Mouse (Mus musculus): Measurements from ENCODE around the gene Sox5. TPM values are rescaled to one million over a fixed set of nuclear protein-coding genes. Genes with fewer than 3 reads are reported as not detected.
A peak's percentile ranks its signal among the peaks of the same experiment; 100 is the strongest.

Sox5 gene
- polyA plus RNA-seq, 1 experiment from 2014 or later = 17.2 TPM

DNA sequence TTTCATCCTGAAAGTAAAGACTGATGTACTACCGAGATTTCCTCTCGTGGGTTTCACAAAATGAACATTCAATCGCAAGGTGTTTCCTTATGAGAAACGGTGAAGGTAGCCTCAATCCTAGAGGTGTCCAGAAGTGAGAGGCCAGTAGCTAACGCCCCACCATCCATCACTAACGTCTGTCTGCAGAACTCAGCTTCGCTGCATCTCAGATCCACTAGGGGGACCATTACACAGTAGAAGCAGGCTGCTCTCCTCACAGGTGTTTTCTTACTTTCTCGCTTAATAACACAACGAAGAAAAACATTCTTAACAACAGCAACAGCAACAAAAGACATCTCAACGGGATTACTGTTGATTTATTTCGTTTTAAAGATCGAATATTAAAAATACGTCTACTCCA is 442.8 kb downstream of the Sox5 start:
- 68% methylated on average over 13 of the region's 13 CpGs for WGBS
- DNase-seq (ENCODE audit: low spot score) = no peak

DNA sequence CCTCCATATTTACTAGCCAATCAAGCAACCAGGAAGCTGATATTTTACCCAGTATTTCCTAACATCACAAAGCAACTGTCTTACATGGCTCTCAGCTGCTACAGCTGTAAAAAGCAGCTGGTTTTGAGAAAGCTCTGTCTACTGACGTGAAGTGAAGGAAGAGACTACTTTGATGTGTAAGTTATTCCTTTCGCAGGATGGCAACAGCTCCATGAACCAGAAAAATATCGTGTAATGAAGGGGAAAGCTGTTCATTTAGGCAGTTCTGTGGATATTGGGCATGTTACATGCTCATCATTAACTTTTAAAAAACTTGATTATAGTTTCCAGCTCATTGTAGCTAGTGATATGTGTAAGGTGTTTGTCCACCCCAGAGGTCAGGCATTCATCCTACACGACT is 443.6 kb downstream of the Sox5 start:
- Histone ChIP-seq H3K9me3 (ENCODE audit: control insufficient read depth, low read length) (peaks cover 5% of the 10 kb centered on the region; the same call in 1 of the 2 replicates), H3K27ac (ENCODE audit: low read depth) (no peak overlapping the region), H3K9ac (ENCODE audit: low read length) (no peak overlapping the region), H3K4me2 (ENCODE audit: low read length) (no peak overlapping the region), H3K27me3 (replicated peaks; ENCODE audit: control insufficient read depth, insufficient read depth, low read length) (no peaks in the 10 kb centered on the region), H3K36me3 (ENCODE audit: control insufficient read depth, insufficient read depth, low read length) (no peaks in the 10 kb centered on the region), H3K4me1 (replicated peaks; ENCODE audit: control insufficient read depth, insufficient read depth, low read length) (no peaks in the 10 kb centered on the region), H3K4me3 (ENCODE audit: low read depth, low read length) (no peak overlapping the region)
- no peak for DNase-seq (ENCODE audit: low spot score)
- 82% methylated on average over 4 of the region's 4 CpGs for WGBS
- ATAC-seq (replicated peaks; ENCODE audit: low FRiP score, low TSS enrichment, low read depth) = no peak

More for the DNA sequence above, 442.8 kb downstream of the Sox5 start:
- Histone ChIP-seq H3K9me3 (ENCODE audit: control insufficient read depth, low read length) (peaks cover 5% of the 10 kb centered on the region; the same call in 1 of the 2 replicates), H3K9ac (ENCODE audit: low read length) (no peak overlapping the region), H3K36me3 (ENCODE audit: control insufficient read depth, insufficient read depth, low read length) (no peaks in the 10 kb centered on the region), H3K27ac (ENCODE audit: low read depth) (no peak overlapping the region), H3K4me3 (ENCODE audit: low read depth, low read length) (no peak overlapping the region), H3K4me1 (replicated peaks; ENCODE audit: control insufficient read depth, insufficient read depth, low read length) (no peaks in the 10 kb centered on the region), H3K27me3 (replicated peaks; ENCODE audit: control insufficient read depth, insufficient read depth, low read length) (no peaks in the 10 kb centered on the region), H3K4me2 (ENCODE audit: low read length) (no peak overlapping the region)
- no peak for ATAC-seq (replicated peaks; ENCODE audit: low FRiP score, low TSS enrichment, low read depth)

DNA sequence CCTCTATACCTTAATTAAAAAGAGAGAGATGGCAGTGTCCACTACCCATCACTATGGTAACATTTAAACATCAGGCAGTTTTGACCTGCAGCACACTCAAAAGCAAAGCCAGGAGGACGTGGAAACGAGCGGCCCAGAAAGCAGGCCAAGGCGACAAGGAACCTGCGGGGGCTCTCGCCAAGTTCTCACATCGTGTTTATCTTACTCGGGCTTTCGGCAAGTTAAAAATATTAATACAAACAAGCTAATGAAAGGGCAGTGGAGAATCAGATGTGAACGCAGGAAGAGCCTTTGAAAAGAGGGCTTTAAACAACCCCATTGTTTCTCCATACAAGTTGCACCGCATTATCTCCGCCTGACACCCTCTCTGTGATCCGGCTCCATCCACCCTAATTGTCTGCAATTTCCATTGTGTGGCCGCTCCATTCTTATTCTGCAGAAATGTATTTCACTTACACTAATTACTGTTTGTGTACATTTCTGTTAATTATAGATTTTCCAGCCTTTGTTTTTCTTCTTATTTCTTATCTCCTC is 444.3 kb downstream of the Sox5 start:
- no peaks in the 10 kb centered on the region for H3K36me3 ChIP-seq (ENCODE audit: control insufficient read depth, insufficient read depth, low read length)
- no peaks in the 10 kb centered on the region for H3K27me3 ChIP-seq (replicated peaks; ENCODE audit: control insufficient read depth, insufficient read depth, low read length)
- peaks cover 5% of the 10 kb centered on the region; the same call in 1 of the 2 replicates for H3K9me3 ChIP-seq (ENCODE audit: control insufficient read depth, low read length)
- WGBS = 50% methylated on average over 14 of the region's 14 CpGs
- H3K27ac ChIP-seq (ENCODE audit: low read depth) = no peak overlapping the region
- DNase-seq (ENCODE audit: low spot score) = no peak
- H3K4me2 ChIP-seq (ENCODE audit: low read length) = no peak overlapping the region
- no peak overlapping the region for H3K9ac ChIP-seq (ENCODE audit: low read length)
- no peak overlapping the region for H3K4me3 ChIP-seq (ENCODE audit: low read depth, low read length)
- no peaks in the 10 kb centered on the region for H3K4me1 ChIP-seq (replicated peaks; ENCODE audit: control insufficient read depth, insufficient read depth, low read length)
- no peak for ATAC-seq (replicated peaks; ENCODE audit: low FRiP score, low TSS enrichment, low read depth)

DNA sequence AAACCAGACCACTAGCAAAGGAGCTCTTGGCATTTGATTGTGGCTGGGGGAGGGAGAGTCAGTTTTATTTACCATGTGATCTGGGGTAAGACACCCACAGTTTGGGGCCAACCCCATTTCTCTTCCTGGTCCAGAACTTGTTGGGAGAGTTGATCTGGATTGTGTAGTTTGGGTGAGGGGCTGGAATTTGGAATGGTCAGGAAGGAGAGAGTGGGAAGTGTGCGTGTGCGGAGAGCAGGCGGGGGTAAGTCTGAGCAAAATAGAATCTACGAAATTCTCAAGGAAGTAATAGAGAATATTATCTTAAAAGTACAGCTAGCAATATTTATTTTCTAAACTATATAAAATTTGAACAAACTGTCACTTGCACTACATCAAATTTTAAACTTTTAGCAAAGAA is 445.0 kb downstream of the Sox5 start:
- Histone ChIP-seq H3K4me1 (replicated peaks; ENCODE audit: control insufficient read depth, insufficient read depth, low read length) (no peaks in the 10 kb centered on the region), H3K27ac (ENCODE audit: low read depth) (no peak overlapping the region), H3K9me3 (ENCODE audit: control insufficient read depth, low read length) (peaks cover 5% of the 10 kb centered on the region; the same call in 1 of the 2 replicates), H3K4me2 (ENCODE audit: low read length) (no peak overlapping the region), H3K27me3 (replicated peaks; ENCODE audit: control insufficient read depth, insufficient read depth, low read length) (no peaks in the 10 kb centered on the region), H3K4me3 (ENCODE audit: low read depth, low read length) (no peak overlapping the region), H3K9ac (ENCODE audit: low read length) (no peak overlapping the region), H3K36me3 (ENCODE audit: control insufficient read depth, insufficient read depth, low read length) (no peaks in the 10 kb centered on the region)
- ATAC-seq (replicated peaks; ENCODE audit: low FRiP score, low TSS enrichment, low read depth) = no peak
- DNase-seq (ENCODE audit: low spot score) = no peak
- 95% methylated on average over 4 of the region's 4 CpGs for WGBS

DNA sequence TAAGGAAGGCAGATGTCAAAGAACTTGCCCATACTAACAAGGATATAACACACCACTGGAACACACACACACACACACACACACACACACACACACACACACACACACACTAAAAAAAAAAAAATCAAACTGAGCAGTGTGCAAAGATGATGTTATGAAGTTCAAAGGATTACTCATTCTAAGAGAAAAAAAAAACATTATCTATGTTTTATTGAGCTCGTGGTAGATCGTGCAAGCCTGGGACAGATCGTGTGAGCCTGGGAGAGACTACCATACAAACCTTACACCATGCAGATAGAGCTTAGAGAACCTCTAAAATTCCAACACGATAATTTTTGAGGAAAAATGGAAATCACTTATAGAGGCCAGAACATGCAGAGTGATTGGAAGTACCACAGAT is 448.6 kb downstream of the Sox5 start:
- no peak overlapping the region for H3K9ac ChIP-seq (ENCODE audit: low read length)
- no peaks in the 10 kb centered on the region for H3K9me3 ChIP-seq (ENCODE audit: control insufficient read depth, low read length)
- H3K4me3 ChIP-seq (ENCODE audit: low read depth, low read length) = no peak overlapping the region
- 85% methylated on average over 4 of the region's 4 CpGs for WGBS
- ATAC-seq (replicated peaks; ENCODE audit: low FRiP score, low TSS enrichment, low read depth) (no peak), DNase-seq (ENCODE audit: low spot score) (no peak)
- H3K36me3 ChIP-seq (ENCODE audit: control insufficient read depth, insufficient read depth, low read length) = no peaks in the 10 kb centered on the region
- no peak overlapping the region for H3K4me2 ChIP-seq (ENCODE audit: low read length)
- no peaks in the 10 kb centered on the region for H3K4me1 ChIP-seq (replicated peaks; ENCODE audit: control insufficient read depth, insufficient read depth, low read length)
- H3K27ac ChIP-seq (ENCODE audit: low read depth) = no peak overlapping the region
- no peaks in the 10 kb centered on the region for H3K27me3 ChIP-seq (replicated peaks; ENCODE audit: control insufficient read depth, insufficient read depth, low read length)

DNA sequence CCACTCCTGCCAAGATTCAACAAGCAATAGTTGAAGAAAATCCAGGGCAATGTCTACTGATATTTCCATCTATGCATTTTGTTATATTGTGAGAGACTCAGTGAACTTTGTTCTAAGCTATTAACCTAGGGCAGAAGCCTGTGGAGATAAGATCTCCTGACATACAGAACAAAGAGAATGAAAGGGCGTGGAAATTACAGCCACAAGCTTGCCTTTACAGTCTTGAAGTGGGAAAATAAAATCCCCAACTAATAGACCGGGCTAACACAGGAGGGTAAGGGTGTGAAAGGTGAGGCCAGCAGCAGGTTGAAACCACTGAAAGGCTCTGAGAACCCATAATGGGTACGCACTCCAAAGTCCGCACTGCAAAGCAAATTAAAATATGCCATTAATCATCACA is 449.8 kb downstream of the Sox5 start:
- DNase-seq (ENCODE audit: low spot score) (peak; percentile 49), ATAC-seq (replicated peaks; ENCODE audit: low FRiP score, low TSS enrichment, low read depth) (peak; percentile 68)
- no peak overlapping the region for H3K9ac ChIP-seq (ENCODE audit: low read length)
- H3K27ac ChIP-seq (ENCODE audit: low read depth) = no peak overlapping the region
- H3K36me3 ChIP-seq (ENCODE audit: control insufficient read depth, insufficient read depth, low read length) = no peaks in the 10 kb centered on the region
- no peak overlapping the region for H3K4me2 ChIP-seq (ENCODE audit: low read length)
- H3K4me1 ChIP-seq (replicated peaks; ENCODE audit: control insufficient read depth, insufficient read depth, low read length) = no peaks in the 10 kb centered on the region
- H3K27me3 ChIP-seq (replicated peaks; ENCODE audit: control insufficient read depth, insufficient read depth, low read length) = no peaks in the 10 kb centered on the region
- 76% methylated on average over 4 of the region's 4 CpGs for WGBS
- H3K9me3 ChIP-seq (ENCODE audit: control insufficient read depth, low read length) = no peaks in the 10 kb centered on the region
- no peak overlapping the region for H3K4me3 ChIP-seq (ENCODE audit: low read depth, low read length)

DNA sequence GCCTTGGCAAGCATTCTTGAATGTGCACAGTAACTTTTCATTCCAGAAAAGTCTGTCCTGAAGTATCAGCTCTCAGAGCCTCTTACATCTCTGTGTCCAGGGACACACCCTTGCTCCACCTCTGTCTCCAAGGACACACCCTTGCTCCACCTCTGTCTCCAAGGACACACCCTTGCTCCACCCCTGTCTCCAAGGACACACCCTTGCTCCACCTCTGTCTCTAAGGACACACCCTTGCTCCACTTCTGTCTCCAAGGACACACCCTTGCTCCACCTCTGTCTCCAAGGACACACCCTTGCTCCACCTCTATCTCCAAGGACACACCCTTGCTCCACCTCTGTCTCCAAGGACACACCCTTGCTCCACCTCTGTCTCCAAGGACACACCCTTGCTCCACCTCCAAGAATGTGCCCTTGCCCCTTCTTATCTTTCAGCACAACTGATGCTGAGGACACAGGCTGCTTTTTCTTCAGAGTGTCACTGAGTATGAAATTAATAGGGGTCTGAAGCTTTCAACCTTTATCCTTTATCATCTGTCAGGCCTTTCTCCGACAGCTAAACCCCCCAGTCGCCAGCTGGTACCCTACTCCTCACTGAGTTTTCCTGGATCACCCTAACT is 452.4 kb downstream of the Sox5 start:
- DNase-seq (ENCODE audit: low spot score) (no peak), ATAC-seq (replicated peaks; ENCODE audit: low FRiP score, low TSS enrichment, low read depth) (no peak)
- Histone ChIP-seq H3K9ac (ENCODE audit: low read length) (no peak overlapping the region), H3K4me1 (replicated peaks; ENCODE audit: control insufficient read depth, insufficient read depth, low read length) (no peaks in the 10 kb centered on the region), H3K36me3 (ENCODE audit: control insufficient read depth, insufficient read depth, low read length) (no peaks in the 10 kb centered on the region), H3K27me3 (replicated peaks; ENCODE audit: control insufficient read depth, insufficient read depth, low read length) (no peaks in the 10 kb centered on the region), H3K27ac (ENCODE audit: low read depth) (no peak overlapping the region), H3K4me2 (ENCODE audit: low read length) (no peak overlapping the region), H3K9me3 (ENCODE audit: control insufficient read depth, low read length) (no peaks in the 10 kb centered on the region), H3K4me3 (ENCODE audit: low read depth, low read length) (no peak overlapping the region)
- 79% methylated on average over 2 of the region's 2 CpGs for WGBS

DNA sequence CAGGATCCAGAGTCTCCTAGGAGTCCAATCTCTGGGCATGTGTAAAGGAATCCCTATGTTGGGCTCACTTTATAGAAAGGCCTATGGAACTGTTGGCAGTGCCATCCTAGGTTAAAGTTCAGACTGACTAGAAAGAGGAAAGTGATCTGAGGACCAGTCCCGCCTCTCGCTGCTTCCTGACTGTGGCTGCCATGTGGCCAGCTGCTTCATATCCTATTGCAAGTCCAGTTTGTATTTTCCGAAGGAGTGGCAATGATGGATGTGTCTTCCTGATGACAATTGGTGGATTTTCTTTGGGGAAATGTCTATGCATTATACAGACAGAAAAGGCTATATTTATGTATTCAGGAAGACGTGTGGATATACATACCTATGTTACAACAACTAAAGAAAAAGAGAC is 453.0 kb downstream of the Sox5 start:
- Histone ChIP-seq H3K27ac (ENCODE audit: low read depth) (no peak overlapping the region), H3K27me3 (replicated peaks; ENCODE audit: control insufficient read depth, insufficient read depth, low read length) (no peaks in the 10 kb centered on the region), H3K4me2 (ENCODE audit: low read length) (no peak overlapping the region), H3K4me3 (ENCODE audit: low read depth, low read length) (no peak overlapping the region), H3K9ac (ENCODE audit: low read length) (no peak overlapping the region), H3K4me1 (replicated peaks; ENCODE audit: control insufficient read depth, insufficient read depth, low read length) (no peaks in the 10 kb centered on the region), H3K9me3 (ENCODE audit: control insufficient read depth, low read length) (no peaks in the 10 kb centered on the region), H3K36me3 (ENCODE audit: control insufficient read depth, insufficient read depth, low read length) (no peaks in the 10 kb centered on the region)
- DNase-seq (ENCODE audit: low spot score) (peak; percentile 33), ATAC-seq (replicated peaks; ENCODE audit: low FRiP score, low TSS enrichment, low read depth) (no peak)
- 68% methylated on average over 4 of the region's 4 CpGs for WGBS

DNA sequence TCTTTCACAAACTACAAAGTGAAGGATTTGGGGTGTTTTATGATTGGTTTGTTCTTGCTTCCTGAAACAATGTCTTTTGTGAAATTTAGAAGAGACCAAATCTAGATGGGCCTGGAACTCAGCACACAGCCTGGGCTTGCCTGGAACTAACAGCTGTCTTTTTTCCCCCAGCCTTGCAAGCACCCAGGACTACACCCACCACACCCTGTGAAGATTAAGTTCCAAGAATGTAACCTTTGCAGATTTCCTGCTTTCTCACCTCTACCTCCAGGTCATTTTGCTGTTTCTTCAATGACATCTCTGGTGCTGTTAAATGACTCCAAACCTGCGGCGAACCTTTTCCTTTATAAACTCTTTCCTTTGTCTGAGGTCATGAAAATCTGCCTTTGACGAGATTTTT is 455.0 kb downstream of the Sox5 start:
- Histone ChIP-seq H3K4me3 (ENCODE audit: low read depth, low read length) (no peak overlapping the region), H3K27ac (ENCODE audit: low read depth) (no peak overlapping the region), H3K9me3 (ENCODE audit: control insufficient read depth, low read length) (no peaks in the 10 kb centered on the region), H3K27me3 (replicated peaks; ENCODE audit: control insufficient read depth, insufficient read depth, low read length) (no peaks in the 10 kb centered on the region), H3K4me2 (ENCODE audit: low read length) (no peak overlapping the region), H3K4me1 (replicated peaks; ENCODE audit: control insufficient read depth, insufficient read depth, low read length) (no peaks in the 10 kb centered on the region), H3K36me3 (ENCODE audit: control insufficient read depth, insufficient read depth, low read length) (no peaks in the 10 kb centered on the region), H3K9ac (ENCODE audit: low read length) (no peak overlapping the region)
- WGBS = 80% methylated on average over 3 of the region's 3 CpGs
- ATAC-seq (replicated peaks; ENCODE audit: low FRiP score, low TSS enrichment, low read depth) = no peak
- DNase-seq (ENCODE audit: low spot score) = peak; percentile 40

Measured in intestine, embryonic 14.5 days (tissue).